Mouse (Mus musculus): ENCODE measurements around the gene Dlx1. TPM values are rescaled to one million over a fixed set of nuclear protein-coding genes. Genes with fewer than 3 reads are reported as not detected.

Gene Dlx1
- polyA plus RNA-seq, 1 experiment = 0.64 TPM

GRCm38 (mm10) chr2:71534242-71535052 lies 6.5 kb downstream of the Dlx1 start:
- H3K79me2 ChIP-seq (ENCODE audit: control insufficient read depth, insufficient read depth) = no peaks in the 10 kb centered on the region
- no peak overlapping the region for H3ac ChIP-seq (ENCODE audit: control insufficient read depth, insufficient read length)
- no peak overlapping the region for H3K4me3 ChIP-seq
- H3K27me3 ChIP-seq (ENCODE audit: control insufficient read depth, insufficient read depth, insufficient read length) = no peaks in the 10 kb centered on the region
- no peaks in the 10 kb centered on the region for H3K36me3 ChIP-seq (ENCODE audit: control insufficient read depth, insufficient read depth)
- TF ChIP-seq E2F4 (IDR thresholded peaks at IDR 0.05; ENCODE audit: insufficient read depth) (no peak), POLR2AphosphoS2 (IDR thresholded peaks at IDR 0.05; ENCODE audit: insufficient read length, low read depth) (no peak), SRF (IDR thresholded peaks at IDR 0.05; ENCODE audit: control insufficient read depth, insufficient read length, low read depth) (no peak), USF1 (IDR thresholded peaks at IDR 0.05; ENCODE audit: low read depth) (no peak), MAX (IDR thresholded peaks at IDR 0.05; ENCODE audit: low read depth) (no peak)
- H3K4me2 ChIP-seq (ENCODE audit: low read depth) = no peak overlapping the region

GRCm38 (mm10) chr2:71540611-71541417 lies 12.9 kb downstream of the Dlx1 start:
- Histone ChIP-seq H3K27me3 (ENCODE audit: control insufficient read depth, insufficient read depth, insufficient read length) (no peaks in the 10 kb centered on the region), H3K79me2 (ENCODE audit: control insufficient read depth, insufficient read depth) (peaks cover 5% of the 10 kb centered on the region), H3ac (ENCODE audit: control insufficient read depth, insufficient read length) (peak overlapping the region; percentile 8), H3K4me3 (peak overlapping the region; percentile 59), H3K36me3 (ENCODE audit: control insufficient read depth, insufficient read depth) (no peaks in the 10 kb centered on the region), H3K4me2 (ENCODE audit: low read depth) (peak overlapping the region; percentile 99)
- TF ChIP-seq E2F4 (IDR thresholded peaks at IDR 0.05; ENCODE audit: insufficient read depth) = no peak
- no peak for TF ChIP-seq SRF (IDR thresholded peaks at IDR 0.05; ENCODE audit: control insufficient read depth, insufficient read length, low read depth)
- no peak for TF ChIP-seq MYOD1 (IDR thresholded peaks at IDR 0.05; ENCODE audit: control insufficient read depth in 1 of 3, insufficient read length in 2 of 3, low read depth in 2 of 3)
- no peak for TF ChIP-seq CEBPB (IDR thresholded peaks at IDR 0.05; ENCODE audit: insufficient read depth, poor library complexity, severe bottlenecking)
- no peak for TF ChIP-seq TCF3 (IDR thresholded peaks at IDR 0.05; ENCODE audit: insufficient read length, low read depth)
- TF ChIP-seq POLR2AphosphoS2 (IDR thresholded peaks at IDR 0.05; ENCODE audit: insufficient read length, low read depth) = no peak
- no peak for TF ChIP-seq MYOG (IDR thresholded peaks at IDR 0.05; ENCODE audit: control insufficient read depth in 1 of 3, insufficient read depth in 1 of 3, insufficient read length in 2 of 3, low read depth in 2 of 3)
- no peak for TF ChIP-seq REST (IDR thresholded peaks at IDR 0.05; ENCODE audit: insufficient read depth, insufficient read length)
- no peak for TF ChIP-seq USF1 (IDR thresholded peaks at IDR 0.05; ENCODE audit: low read depth)
- no peak for TF ChIP-seq MAX (IDR thresholded peaks at IDR 0.05; ENCODE audit: low read depth)
- TF ChIP-seq POLR2A (IDR thresholded peaks at IDR 0.05; ENCODE audit: insufficient read length, low read depth) = no peak
- TF ChIP-seq TCF12 (IDR thresholded peaks at IDR 0.05; ENCODE audit: insufficient read depth, poor library complexity, severe bottlenecking) = no peak

GRCm38 (mm10) chr2:71541418-71542226 lies 13.7 kb downstream of the Dlx1 start:
- H3K4me3 ChIP-seq = peak overlapping the region; percentile 59
- H3K4me2 ChIP-seq (ENCODE audit: low read depth) = peak overlapping the region; percentile 99
- no peaks in the 10 kb centered on the region for H3K36me3 ChIP-seq (ENCODE audit: control insufficient read depth, insufficient read depth)
- peaks cover 5% of the 10 kb centered on the region for H3K79me2 ChIP-seq (ENCODE audit: control insufficient read depth, insufficient read depth)
- peak overlapping the region; percentile 8 for H3ac ChIP-seq (ENCODE audit: control insufficient read depth, insufficient read length)
- TF ChIP-seq REST (IDR thresholded peaks at IDR 0.05; ENCODE audit: insufficient read depth, insufficient read length) = no peak
- peak; percentile 32 for TF ChIP-seq POLR2A (IDR thresholded peaks at IDR 0.05; ENCODE audit: insufficient read length, low read depth)
- no peak for TF ChIP-seq CEBPB (IDR thresholded peaks at IDR 0.05; ENCODE audit: insufficient read depth, poor library complexity, severe bottlenecking)
- no peaks in the 10 kb centered on the region for H3K27me3 ChIP-seq (ENCODE audit: control insufficient read depth, insufficient read depth, insufficient read length)

GRCm38 (mm10) chr2:71542227-71542815 lies 14.4 kb downstream of the Dlx1 start:
- H3K27me3 ChIP-seq (ENCODE audit: control insufficient read depth, insufficient read depth, insufficient read length) = no peaks in the 10 kb centered on the region
- H3K79me2 ChIP-seq (ENCODE audit: control insufficient read depth, insufficient read depth) = peaks cover 5% of the 10 kb centered on the region
- TF ChIP-seq MYOG (IDR thresholded peaks at IDR 0.05; ENCODE audit: control insufficient read depth in 1 of 3, insufficient read depth in 1 of 3, insufficient read length in 2 of 3, low read depth in 2 of 3) (no peak), MAX (IDR thresholded peaks at IDR 0.05; ENCODE audit: low read depth) (no peak), POLR2AphosphoS2 (IDR thresholded peaks at IDR 0.05; ENCODE audit: insufficient read length, low read depth) (no peak), POLR2A (IDR thresholded peaks at IDR 0.05; ENCODE audit: insufficient read length, low read depth) (peak; percentile 21), MYOD1 (IDR thresholded peaks at IDR 0.05; ENCODE audit: control insufficient read depth in 1 of 3, insufficient read length in 2 of 3, low read depth in 2 of 3) (peak in 1 of 3 experiments; percentile 22)
- H3K4me3 ChIP-seq = peak overlapping the region; percentile 59
- H3K36me3 ChIP-seq (ENCODE audit: control insufficient read depth, insufficient read depth) = no peaks in the 10 kb centered on the region
- peak overlapping the region; percentile 99 for H3K4me2 ChIP-seq (ENCODE audit: low read depth)
- no peak overlapping the region for H3ac ChIP-seq (ENCODE audit: control insufficient read depth, insufficient read length)
